Mouse (Mus musculus): Measurements from ENCODE around the gene Ccr4.

The Ccr4 gene

DNA sequence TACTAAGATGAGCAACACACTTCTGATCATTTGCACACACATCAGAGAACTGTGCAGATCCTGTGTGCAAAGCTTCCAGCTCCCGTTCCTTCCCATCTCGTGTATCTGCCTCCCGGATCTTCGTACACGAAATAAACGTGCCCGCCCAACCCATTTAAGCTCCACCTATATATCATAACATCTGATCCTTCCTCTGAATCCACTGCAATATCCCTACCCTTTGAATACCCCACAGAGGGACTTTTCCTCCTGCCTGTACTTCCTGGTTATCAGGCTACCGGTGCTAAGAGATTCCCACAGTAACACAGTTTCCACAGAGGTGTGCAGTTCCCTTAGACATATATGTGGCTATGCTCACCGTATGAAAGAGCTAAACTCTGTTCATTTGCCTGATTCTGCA lies at the start of gene Ccr4:
Gene Ccr4, minus strand, starts transcription at position 101 of the 400 bp plus-strand sequence.
- no peak for DNase-seq (ENCODE audit: low read depth, low spot score)

GRCm38 (mm10) chr9:114553828-114554227 lies 49.1 kb upstream of the Ccr4 start:
- no peak for DNase-seq (ENCODE audit: low read depth, low spot score)

DNA sequence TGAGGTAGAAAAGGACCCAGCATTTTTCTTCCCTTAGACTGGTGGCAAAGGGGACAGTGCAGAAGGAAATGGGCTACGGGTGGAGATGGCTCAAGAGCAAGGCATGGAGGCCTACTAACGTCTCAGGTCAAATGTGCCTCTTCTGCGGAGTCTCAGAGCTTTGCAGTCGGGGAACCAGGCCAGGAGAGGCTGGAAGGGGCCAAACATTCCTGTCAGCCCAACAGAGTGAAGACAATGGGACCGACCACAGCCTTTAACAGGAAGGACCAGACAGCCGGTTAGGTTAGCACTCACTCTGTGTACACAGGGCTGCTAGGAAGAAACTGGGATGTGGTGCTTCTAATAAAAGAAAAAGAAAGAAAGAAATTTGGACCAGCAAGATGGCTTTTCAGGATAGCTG lies 45.3 kb upstream of the Ccr4 start:
- no peak for DNase-seq (ENCODE audit: low read depth, low spot score)

DNA sequence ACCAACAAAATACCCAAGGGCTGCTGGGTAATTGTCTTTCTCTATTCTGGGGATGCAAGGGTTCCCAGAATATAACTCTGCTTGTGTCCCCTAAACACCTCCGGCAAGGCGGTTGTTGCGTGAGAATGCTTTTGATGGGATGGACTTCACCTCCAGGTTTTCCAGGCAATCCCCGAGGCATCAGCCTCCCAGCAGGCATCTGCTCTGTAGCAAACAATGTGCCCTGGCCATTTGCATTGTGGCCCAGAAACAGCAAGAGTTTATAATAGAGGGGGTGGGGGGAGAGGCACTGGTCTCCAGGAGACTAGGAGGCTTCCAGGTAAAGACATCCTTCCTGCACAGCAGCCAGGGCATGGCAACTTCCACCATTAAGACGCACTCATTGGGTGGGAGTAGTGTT lies 44.4 kb upstream of the Ccr4 start:
- DNase-seq (ENCODE audit: low read depth, low spot score) = no peak

DNA sequence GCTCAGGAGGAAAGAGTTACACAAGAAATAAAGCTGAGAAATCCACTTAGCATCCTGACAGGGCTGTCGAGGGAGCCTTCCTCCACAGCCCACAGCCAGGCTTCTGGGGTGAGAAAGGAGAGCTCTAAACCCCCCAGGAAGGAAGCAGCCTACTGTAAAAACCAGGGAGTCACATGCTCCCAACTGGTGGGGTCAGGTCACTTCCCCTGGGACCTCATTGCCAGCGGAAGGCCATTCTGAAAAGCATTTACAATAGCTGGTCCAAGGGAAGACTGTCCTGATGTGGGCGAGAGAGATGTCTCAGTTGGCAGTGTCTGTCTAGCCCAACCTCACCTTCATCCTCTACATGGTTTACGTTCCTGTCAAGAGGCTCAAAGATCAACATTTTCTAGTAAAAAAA lies 43.8 kb upstream of the Ccr4 start:
- no peak for DNase-seq (ENCODE audit: low read depth, low spot score)

GRCm38 (mm10) chr9:114547643-114548077 lies 42.9 kb upstream of the Ccr4 start:
- DNase-seq (ENCODE audit: low read depth, low spot score) = no peak

DNA sequence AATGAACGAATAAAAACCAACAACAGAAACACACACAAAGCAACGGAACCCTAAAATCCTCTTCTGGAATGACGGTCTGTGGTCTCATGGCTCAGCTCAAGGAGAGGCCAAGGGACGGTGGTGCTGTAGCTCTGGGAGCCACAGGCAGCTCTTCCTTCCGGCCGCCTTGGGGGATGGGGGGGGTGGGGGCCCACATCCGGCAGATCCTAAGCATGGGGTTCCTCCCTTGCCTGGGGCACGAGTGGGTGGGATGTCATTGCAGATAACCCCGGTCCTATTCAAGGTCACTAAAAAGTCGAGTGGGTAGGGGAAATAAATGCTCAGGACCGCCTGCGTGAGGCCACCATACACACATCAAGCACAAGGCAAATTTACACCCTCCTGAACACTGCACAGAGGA lies 42.0 kb upstream of the Ccr4 start:
- no peak for DNase-seq (ENCODE audit: low read depth, low spot score)

DNA sequence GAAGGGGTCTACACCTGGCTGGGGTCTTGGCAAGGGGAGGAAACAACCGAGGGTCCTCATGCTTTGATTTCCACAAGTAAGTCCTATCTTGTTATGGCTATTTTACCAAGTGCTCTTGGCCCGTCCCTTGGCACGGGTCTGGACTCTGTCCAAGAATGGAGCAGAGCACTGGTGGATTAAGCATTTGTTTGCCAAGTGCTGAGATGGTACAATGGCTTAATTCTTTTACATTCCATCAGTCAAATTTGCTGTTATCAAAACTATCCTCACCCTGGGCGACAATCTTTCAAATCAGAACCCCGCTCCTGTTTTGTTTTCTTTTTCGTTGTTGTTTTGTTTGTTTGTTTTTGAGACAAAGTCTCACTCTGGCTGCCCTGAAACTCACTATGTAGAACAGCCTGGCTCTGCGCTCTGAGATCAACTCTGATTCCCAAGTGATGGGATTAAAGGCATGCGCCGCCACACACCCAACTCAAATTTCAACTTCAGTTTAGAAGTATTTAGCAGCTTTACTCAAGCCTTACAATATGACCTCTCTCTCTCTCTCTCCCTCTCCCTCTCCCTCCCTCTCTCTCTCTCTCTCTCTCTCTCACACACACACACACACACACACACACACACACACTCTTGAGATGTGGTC lies 40.2 kb upstream of the Ccr4 start:
- no peak for DNase-seq (ENCODE audit: low read depth, low spot score)

GRCm38 (mm10) chr9:114543882-114544753 lies 39.4 kb upstream of the Ccr4 start:
- no peak for DNase-seq (ENCODE audit: low read depth, low spot score)

GRCm38 (mm10) chr9:114541279-114541741 lies 36.6 kb upstream of the Ccr4 start:
- DNase-seq (ENCODE audit: low read depth, low spot score) = peak; percentile 69

DNA sequence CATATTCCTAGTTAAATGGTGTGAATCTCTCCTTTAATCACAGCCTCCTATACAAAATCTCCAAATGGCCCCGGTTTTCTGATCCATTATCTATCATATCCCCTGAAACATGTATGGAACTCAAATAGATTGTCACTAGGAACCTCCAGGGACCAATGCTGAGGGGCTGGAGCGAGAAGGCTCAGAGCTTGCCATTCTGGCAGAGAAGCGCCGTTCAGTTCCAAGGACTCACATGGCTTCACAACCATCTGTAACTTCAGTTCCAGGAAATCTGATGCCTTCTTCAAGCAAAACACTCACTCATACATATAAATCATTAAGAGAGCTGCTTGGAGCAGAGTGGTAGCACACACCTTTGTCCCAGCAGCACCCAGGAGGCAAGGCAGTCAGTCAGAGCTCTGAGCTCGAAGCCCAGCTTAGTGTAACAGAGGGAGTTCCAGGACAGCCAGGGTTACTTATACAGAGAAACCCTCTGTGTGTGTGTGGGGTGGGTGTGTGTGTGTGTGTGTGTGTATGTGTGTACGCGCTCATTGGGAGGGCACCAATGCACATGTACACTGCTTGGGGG lies 34.4 kb upstream of the Ccr4 start:
- no peak for DNase-seq (ENCODE audit: low read depth, low spot score)

DNA sequence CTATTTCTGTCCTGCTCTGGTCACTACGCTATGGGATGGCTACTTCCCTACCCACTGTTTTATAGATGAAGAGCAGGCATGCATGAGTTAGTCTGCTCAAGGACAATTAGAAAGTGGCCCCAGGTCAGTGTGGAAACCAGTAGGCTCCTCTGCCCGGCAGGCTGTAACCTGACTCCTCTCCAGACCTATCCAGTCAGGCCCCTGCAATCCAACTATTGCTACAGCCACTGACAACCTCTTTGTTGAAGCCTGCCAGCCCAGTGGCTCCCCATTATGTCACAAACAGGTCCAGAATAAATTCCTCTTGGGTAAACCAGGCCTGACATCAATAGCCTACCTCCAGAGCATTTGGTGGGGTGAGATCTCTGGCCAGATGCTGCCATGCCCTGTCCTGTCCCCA lies 31.9 kb upstream of the Ccr4 start:
- peak; percentile 61 for DNase-seq (ENCODE audit: low read depth, low spot score)

DNA sequence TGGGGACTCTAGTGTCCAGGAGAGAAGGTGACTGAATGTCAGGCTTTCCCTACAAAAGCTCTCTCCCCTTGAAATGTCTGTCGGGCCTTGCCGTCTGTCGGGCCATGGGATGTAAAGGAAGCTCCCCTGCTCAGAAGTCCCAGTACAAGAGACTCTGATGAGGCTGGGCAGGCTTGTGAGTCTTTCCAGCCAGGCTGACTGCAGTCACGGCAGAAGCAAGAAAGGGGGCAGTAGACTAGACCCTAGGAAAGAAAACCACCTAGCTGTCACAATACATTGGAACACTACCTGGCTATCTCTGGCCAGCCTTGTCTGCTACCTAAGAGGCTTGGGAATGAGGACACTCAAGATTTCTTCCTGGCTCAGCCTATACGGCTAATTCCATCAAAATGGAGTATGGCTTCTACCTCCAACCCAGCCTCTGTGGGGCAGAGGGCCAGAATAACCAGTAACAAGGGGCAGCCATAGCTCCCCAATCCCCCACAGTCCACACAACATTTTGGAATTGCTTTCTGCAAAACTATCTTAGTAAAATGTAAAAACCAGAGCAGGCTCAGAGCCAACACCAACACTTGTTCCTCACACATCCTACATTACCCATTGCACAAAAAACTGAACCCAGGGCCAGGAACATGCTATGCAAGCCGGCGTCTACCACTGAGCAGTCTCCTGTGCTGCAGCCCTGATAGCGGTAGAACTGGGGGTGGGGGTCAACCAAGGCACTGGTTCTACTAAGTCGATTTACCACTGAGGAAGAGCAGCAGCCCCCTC lies 30.2 kb upstream of the Ccr4 start:
- no peak for DNase-seq (ENCODE audit: low read depth, low spot score)

DNA sequence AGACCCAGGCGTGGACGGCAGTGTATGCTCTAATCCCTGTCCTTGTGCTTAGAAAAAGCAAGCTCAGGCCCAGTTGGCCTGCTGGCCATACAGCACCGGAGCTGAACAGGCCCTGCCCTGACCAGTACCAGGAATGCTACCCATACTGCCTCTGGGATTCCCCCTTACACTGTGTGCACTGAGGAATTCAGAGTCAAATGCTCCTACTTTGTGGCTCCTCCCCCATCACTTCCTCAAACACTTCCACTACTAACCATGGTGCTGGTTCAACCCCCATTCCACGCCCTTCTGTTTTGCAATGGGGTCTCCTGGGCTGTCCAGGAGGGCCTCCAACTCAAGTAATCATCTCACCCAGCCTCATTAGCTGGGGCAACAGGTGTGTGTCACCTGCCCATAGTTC lies 29.1 kb upstream of the Ccr4 start:
- DNase-seq (ENCODE audit: low read depth, low spot score) = peak; percentile 34

GRCm38 (mm10) chr9:114531276-114531675 lies 26.6 kb upstream of the Ccr4 start:
- DNase-seq (ENCODE audit: low read depth, low spot score) = no peak

GRCm38 (mm10) chr9:114528680-114529048 lies 23.9 kb upstream of the Ccr4 start:
- DNase-seq (ENCODE audit: low read depth, low spot score) = peak; percentile 43

GRCm38 (mm10) chr9:114527992-114528679 lies 23.4 kb upstream of the Ccr4 start:
- peak; percentile 91 for DNase-seq (ENCODE audit: low read depth, low spot score)

DNA sequence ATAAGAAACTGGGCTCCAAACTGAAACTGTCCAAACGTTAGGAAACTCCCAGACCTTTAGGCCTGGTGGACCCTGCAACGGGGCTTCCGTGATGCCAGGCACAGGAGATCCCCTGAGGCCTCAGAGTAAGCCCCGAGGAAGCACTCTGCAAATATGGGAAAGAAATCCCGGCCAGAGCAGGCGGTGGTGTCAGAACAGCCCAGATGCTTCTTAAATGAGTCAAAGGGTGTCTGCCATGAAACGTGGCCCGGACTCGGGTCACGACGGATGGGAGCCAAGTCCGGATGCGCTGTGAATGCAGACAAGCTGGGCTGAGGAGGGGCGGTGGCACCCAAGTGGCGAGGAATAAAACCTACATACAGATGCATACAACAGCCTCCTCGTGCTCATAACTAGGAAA lies 22.4 kb upstream of the Ccr4 start:
- DNase-seq (ENCODE audit: low read depth, low spot score) = peak; percentile 95

DNA sequence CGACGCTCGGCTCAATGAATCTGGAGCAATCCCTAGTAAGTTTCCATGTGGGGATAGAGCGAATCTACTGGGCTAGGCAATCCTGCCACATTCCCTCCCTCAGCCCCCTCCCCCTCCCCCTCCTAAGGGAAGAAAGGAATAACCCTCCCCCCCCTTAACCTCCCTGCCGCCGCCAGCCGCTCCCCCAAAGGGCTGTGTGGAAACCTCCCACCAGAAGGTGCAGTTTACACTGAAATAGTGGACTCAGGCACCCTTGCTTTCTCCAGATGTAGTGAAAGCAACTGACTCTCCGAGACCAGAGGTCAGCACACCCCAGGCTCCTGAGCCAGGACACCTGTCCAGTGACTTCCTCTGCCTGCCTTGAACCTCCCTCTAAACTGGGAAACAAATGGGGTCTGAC lies 21.9 kb upstream of the Ccr4 start:
- peak; percentile 70 for DNase-seq (ENCODE audit: low read depth, low spot score)

DNA sequence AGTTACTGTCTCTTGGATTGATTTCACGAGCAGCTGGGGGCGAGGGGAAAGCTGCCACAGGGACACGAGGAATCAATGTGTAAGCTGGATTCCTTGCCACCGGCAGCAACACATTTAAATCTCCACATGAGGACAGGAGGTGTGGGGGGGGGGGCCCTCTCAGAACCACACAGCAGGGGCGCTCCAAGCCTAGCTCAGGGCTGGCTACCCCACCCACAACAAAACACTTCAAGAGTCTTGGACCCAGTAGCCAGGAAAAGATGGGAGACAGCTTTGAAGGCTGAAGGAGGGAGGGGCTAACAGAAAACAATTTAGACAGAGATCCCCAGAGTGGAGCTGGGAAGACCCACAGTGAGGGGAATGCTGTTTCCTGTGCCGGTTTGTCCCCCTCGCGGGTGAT lies 21.2 kb upstream of the Ccr4 start:
- peak; percentile 50 for DNase-seq (ENCODE audit: low read depth, low spot score)

DNA sequence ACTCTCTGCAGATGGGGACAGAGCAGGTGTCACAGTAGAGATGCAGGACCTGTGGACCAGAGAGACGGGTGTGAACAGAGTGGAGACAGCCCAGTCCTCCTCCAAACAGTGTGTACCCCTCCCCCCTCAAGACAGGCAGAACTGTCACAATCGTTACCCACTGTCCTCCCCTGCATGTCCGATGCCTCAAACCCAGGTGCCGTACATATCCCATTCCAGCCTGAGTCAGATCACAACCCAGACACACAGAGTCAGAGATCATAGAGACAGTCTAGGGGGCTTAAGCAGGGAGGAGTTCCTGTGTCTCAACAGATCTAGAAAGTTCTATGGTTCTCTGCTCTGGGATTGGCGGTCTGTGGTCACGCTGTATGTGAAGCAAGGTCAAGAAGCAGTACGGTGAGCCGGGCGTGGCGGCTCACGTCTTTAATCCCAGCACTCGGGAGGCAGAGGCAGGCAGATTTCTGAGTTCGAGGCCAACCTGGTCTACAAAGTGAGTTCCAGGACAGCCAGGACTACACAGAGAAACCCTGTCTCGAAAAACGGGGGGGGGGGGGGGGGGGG lies 20.4 kb upstream of the Ccr4 start:
- no peak for DNase-seq (ENCODE audit: low read depth, low spot score)

Data from 3T3-L1 (cell line).